Mouse (Mus musculus) testis, adult 2 months (tissue): ENCODE results near the gene Kifc1.

ENCODE experiments used
- CTCF ChIP-seq: fragments of 200-500 bp; IDR thresholded peaks from 2 replicates; pipeline ENCODE4 v1.5.1; 2012; ENCODE audit warnings: low read depth, mild to moderate bottlenecking, inconsistent platforms, low read length, moderate library complexity; ENCODE audit not compliant: control insufficient read depth, insufficient read depth, insufficient replicate concordance
- POLR2A ChIP-seq: fragments of 200-500 bp; IDR thresholded peaks from 2 replicates; pipeline ENCODE4 v1.6.1; 2012; ENCODE audit warnings: low read depth, mild to moderate bottlenecking, inconsistent platforms, low read length, moderate library complexity; ENCODE audit not compliant: control insufficient read depth

DNA sequence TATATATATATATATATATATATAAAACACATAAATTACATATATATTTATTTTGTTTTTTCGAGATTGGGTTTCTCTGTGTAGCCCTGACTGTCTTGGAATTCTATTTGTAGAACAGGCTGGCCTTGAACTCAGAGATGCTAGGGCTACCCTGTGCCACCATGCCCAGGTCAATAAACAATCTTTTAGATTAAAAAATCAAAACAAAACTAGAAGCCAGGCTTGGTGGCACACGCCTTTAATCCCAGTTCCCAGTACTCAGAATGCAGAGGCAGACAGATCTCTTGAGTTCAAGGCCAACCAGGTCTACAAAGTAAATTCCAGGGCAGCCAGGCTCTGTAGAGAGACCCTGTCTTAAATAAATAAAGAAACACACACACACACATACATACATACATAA lies 896 bp upstream of the Kifc1 start:
- TF ChIP-seq CTCF (no peak), POLR2A (no peak)
